Mouse (Mus musculus) gastrocnemius, adult 2 months (tissue): Measurements from ENCODE around the gene Olfr410. TPM values are rescaled to one million over a fixed set of nuclear protein-coding genes. Genes with fewer than 3 reads are reported as not detected.

Experiments
- DNase-seq: peaks from one replicate; pipeline ENCODE4 v3.0.0; 2022
- H3K27ac ChIP-seq: fragments of 200-600 bp; 2 replicates; pipeline ENCODE4 v1.8.1; 2022; ENCODE audit warnings: mild to moderate bottlenecking
- H3K4me3 ChIP-seq: fragments of 200-600 bp; 2 replicates; pipeline ENCODE4 v1.8.1; 2022; ENCODE audit warnings: mild to moderate bottlenecking, moderate library complexity
- CTCF ChIP-seq: fragments of 200-600 bp; IDR thresholded peaks from 2 replicates; pipeline ENCODE4 v1.8.1; 2022; ENCODE audit warnings: antibody characterized with exemption, mild to moderate bottlenecking, moderate library complexity
- intact Hi-C: fragments of 180-260 bp; cut with DNase I; formaldehyde crosslinking; loops from one replicate; pipeline ENCODE4 v1.15.1; 2025
- long read RNA-seq, 2 experiments: library from polyadenylated mRNA; stranded (forward); transcript quantifications; one replicate each; pipeline ENCODE4 v2.0.0; 2021
- total RNA-seq, 2 experiments: library from RNA; stranded (reverse); gene quantifications; 2 replicates each; pipeline ENCODE4 v1.2.3; 2021

The Olfr410 gene
- total RNA-seq, result not detected
- long read RNA-seq, experiment 1, result 0 reads
- long read RNA-seq, experiment 2, result 0 reads

GRCm38 (mm10) chr11:74337931-74338330 lies at the start of gene Olfr410:
Gene Olfr410, minus strand, starts transcription at chr11:74338031.
- intact Hi-C loops, result no loop called here
- no peak for TF ChIP-seq CTCF
- no peak within 1 kb of the TSS for H3K27ac ChIP-seq
- no peak for DNase-seq
- no peak within 1 kb of the TSS for H3K4me3 ChIP-seq

- intact Hi-C loops, result no loop called here
Measured at GRCm38 (mm10) chr11:74387203-74387602, 49.4 kb upstream of the Olfr410 start.

GRCm38 (mm10) chr11:74385674-74386073 lies 47.8 kb upstream of the Olfr410 start:
- peak; percentile 45 for DNase-seq
- H3K27ac ChIP-seq, result peak overlapping the region; percentile 53
- no peak for TF ChIP-seq CTCF
- intact Hi-C loops, result no loop called here
- no peak overlapping the region for H3K4me3 ChIP-seq

More at GRCm38 (mm10) chr11:74387203-74387602, 49.4 kb upstream of the Olfr410 start:
- TF ChIP-seq CTCF, result no peak
- no peak for DNase-seq
- Histone ChIP-seq H3K27ac (no peak overlapping the region), H3K4me3 (no peak overlapping the region)

DNA sequence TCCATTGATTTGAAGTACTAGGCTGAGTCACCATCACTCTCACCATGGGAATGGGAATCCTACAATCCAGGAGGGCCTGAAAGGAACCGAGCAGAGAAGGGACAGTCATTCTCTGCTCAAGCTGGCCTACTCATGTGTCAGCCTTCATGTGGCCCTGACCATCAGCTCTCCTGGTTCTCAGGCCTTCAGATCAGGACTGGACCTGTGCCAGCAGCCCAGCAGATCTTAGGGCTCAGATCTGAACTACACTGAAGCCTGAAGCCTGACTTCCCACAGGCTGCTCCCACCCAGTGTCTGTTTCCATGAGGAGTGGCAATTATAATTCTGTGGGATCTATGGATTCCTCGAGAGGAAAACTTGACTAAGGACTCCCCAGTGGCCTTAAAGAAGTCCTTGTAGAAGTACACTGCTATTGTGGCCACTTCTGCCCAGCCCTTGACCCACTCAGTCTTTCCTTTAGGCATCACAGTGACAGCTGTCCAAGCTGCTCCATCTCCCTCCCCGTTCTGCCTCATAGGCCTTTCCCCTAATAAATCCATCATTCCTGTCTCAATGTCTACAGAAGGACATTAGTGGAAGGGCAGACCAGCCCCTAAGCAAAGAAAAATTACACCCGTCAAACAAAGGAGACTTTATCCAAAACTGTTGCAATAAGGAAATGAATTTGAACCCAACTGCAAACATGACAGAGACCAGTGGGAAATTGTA lies 41.5 kb upstream of the Olfr410 start:
- intact Hi-C loops, result no loop called here
- no peak overlapping the region for H3K27ac ChIP-seq
- TF ChIP-seq CTCF, result no peak
- no peak overlapping the region for H3K4me3 ChIP-seq
- DNase-seq, result no peak

DNA sequence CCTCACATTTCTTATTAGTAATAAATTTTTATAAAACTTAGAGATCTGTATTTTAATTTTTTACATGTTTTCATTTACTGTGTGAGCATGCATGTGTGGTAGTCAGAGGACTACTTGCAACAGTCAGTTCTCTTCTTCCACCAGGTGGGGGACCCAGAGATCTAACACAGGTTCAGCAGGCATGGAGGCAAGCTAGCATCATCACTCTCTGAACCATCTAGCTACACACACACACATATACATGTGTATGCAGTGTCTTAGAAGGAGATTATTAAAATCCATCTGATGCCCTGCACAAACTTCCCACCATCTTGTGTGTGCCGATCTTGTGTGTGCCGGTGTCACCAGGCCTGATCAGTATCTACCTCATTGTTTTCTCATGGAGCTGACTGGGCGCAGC lies 39.0 kb upstream of the Olfr410 start:
- no peak overlapping the region for H3K27ac ChIP-seq
- peak; percentile 59 for DNase-seq
- TF ChIP-seq CTCF, result peak; percentile 78
- intact Hi-C loops, result loop anchor here (2.0 kb wide), 2 partner anchors 88 to 150 kb away; no protein-coding TSS in a partner anchor
- no peak overlapping the region for H3K4me3 ChIP-seq

DNA sequence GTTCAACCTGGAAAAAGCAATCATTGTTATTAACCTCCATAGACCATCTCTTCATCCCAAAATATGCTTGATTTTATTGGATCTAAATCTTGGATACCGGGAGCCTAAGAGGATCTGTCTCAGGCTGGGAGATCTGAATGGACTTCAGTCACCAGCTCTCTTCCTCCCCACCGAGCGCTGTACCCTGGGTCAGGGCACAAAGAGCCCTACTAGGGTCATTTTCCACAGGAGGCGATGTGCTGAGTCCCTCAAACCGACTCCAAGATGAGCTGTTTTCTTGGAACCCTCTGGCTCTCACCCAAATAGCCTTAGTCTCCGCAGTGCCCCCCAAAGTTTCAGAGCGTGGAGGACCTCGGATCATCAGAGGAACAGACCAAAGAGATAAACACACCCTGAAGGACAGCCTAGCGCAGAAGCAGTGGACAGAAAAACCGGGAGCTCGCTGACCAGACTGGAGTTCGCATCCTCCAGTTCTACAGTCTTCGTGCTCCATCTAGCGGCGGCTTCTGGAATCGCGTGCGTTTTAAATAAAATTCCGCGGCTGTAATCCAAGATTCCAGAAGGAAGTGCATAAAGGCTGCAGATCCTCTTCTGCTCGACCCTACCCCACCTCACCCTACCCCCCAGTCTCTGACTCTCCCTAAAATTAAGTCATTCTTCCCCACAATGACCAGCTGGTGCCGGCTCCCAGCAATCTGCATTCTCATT lies 33.7 kb upstream of the Olfr410 start:
- TF ChIP-seq CTCF, result peak; percentile 88
- peak; percentile 63 for DNase-seq
- no peak overlapping the region for H3K4me3 ChIP-seq
- intact Hi-C loops, result loop anchor here (2.0 kb wide), 1 partner anchor 175 kb away; no protein-coding TSS in a partner anchor
- H3K27ac ChIP-seq, result no peak overlapping the region

- H3K27ac ChIP-seq, result no peak within 1 kb of the TSS
- H3K4me3 ChIP-seq, result no peak within 1 kb of the TSS
- intact Hi-C loops, result no loop called here
- DNase-seq, result no peak
- TF ChIP-seq CTCF, result no peak
Measured at GRCm38 (mm10) chr11:74361769-74362168, 23.9 kb upstream of the Olfr410 start, which contains the start of gene Olfr412. Gene Olfr412, plus strand, starts transcription at chr11:74362069.

DNA sequence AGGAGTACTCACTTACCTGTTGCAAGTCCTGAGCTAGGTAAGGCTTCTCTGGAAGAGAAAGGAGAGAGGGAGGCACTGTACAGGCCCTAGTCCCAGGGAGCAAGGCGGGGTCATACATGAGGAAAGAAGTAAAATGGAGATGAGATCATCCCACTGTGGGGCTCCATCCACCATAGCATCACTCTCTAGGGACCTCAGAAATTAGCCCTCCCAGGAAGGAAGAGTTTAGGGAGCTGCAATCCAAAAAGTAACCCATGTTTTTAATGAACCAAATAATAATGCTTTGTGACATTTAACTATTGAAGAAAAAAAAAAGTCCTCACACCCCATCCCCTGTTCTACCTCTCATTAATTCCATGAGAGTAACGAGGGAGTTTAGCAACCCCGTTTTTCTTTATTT lies 14.7 kb upstream of the Olfr410 start, which contains the start of gene Olfr411:
Gene Olfr411 (minus strand): TSS at position 101 of the 400 bp plus-strand sequence.
- intact Hi-C loops, result no loop called here
- Histone ChIP-seq H3K4me3 (no peak within 1 kb of the TSS), H3K27ac (no peak within 1 kb of the TSS)
- no peak for DNase-seq
- TF ChIP-seq CTCF, result no peak

GRCm38 (mm10) chr11:74328781-74329180 lies 9.1 kb downstream of the Olfr410 start:
- H3K27ac ChIP-seq, result no peak overlapping the region
- TF ChIP-seq CTCF, result no peak
- H3K4me3 ChIP-seq, result no peak overlapping the region
- no peak for DNase-seq
- intact Hi-C loops, result no loop called here

DNA sequence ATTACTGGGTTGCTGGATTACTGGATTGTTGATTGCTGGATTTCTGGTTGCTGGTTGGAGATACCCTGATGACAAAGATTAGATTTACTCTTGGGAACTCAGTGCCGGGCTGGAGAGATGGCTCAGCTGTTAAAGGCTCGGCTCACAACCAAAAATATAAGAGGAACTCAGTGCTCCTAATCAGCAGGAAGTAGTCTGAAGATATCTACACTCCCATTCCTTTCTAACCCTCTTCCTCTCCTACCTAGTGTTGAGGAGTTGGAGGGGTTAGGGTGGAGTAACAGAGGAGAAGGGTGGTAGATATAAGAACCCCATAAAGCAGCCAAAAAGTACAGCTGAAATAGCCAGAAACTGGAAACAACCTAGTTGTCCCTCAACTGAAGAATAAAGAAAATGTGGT lies 11.8 kb downstream of the Olfr410 start:
- H3K27ac ChIP-seq, result no peak overlapping the region
- no peak for DNase-seq
- no peak overlapping the region for H3K4me3 ChIP-seq
- no peak for TF ChIP-seq CTCF
- intact Hi-C loops, result no loop called here

GRCm38 (mm10) chr11:74287256-74287655 lies 50.6 kb downstream of the Olfr410 start:
- intact Hi-C loops, result no loop called here
- no peak for TF ChIP-seq CTCF
- no peak for DNase-seq
- no peak overlapping the region for H3K27ac ChIP-seq
- no peak overlapping the region for H3K4me3 ChIP-seq

DNA sequence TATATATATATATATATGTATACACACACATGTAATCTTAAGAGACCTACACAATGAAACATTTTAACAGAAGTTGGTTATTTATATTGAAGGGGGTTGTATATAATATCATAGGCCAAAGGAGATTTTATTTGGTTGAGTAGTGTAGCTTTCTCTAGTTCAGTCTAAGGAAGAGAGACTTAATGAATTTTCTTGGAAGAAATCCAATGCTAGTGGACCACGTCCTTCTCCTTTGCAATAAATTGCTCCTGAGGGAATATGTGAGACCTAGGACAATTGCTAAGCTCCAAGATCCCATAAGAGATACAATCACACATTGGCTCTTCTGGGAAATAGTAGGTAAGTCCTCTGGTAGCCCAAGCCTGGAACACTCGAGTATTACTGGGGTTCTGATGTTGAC lies 54.4 kb downstream of the Olfr410 start, which contains the start of gene Olfr59:
Gene Olfr59 (plus strand): TSS at position 301 of the 400 bp plus-strand sequence.
- no peak within 1 kb of the TSS for H3K27ac ChIP-seq
- DNase-seq, result no peak
- H3K4me3 ChIP-seq, result no peak within 1 kb of the TSS
- intact Hi-C loops, result no loop called here
- TF ChIP-seq CTCF, result no peak

Other genes starting within 250 kb of the Olfr410 start
- gene Olfr401, start 224.3 kb downstream of the Olfr410 start, total RNA-seq, result not detected
- gene Olfr402, start 184.5 kb downstream of the Olfr410 start, total RNA-seq, result not detected
- not detected for gene Olfr403, start 151.8 kb downstream of the Olfr410 start, total RNA-seq
- not detected for gene Olfr43, start 126.7 kb downstream of the Olfr410 start, total RNA-seq
- gene Olfr406, start 78.2 kb downstream of the Olfr410 start, total RNA-seq, result not detected
- gene Olfr59, start 54.3 kb downstream of the Olfr410 start, total RNA-seq, result not detected
- gene Olfr411, start 14.6 kb upstream of the Olfr410 start, total RNA-seq, result not detected
- gene Olfr412, start 24.0 kb upstream of the Olfr410 start, total RNA-seq, result not detected